Mouse (Mus musculus) CH12.LX (cell line): ENCODE measurements at regions not wholly inside any gene's neighbourhood (a gene's known extent, or its start where the extent isn't known, plus 50 kb on each side); places are given as distances from the start of the nearest gene placed in this dataset.

Experiments used
- DNase-seq: peaks from one replicate; pipeline ENCODE4 v3.0.0-alpha.2; 2013; ENCODE audit errors: extremely low read depth
- H3K27ac ChIP-seq: 2 replicates; pipeline ENCODE4 v1.5.1; 2012; ENCODE audit warnings: low read depth, mild to moderate bottlenecking, control low read depth, moderate library complexity; ENCODE audit not compliant: insufficient read depth
- H3K27me3 ChIP-seq: replicated peaks from 2 replicates; pipeline ENCODE3; 2012; ENCODE audit warnings: inconsistent platforms
- H3K36me3 ChIP-seq, 2 experiments: replicated peaks in 1 of 2; 2 replicates each; pipeline versions ENCODE3 to v1.6.1; 2012; ENCODE audit warnings: inconsistent platforms in 1 of 2, low read length in 1 of 2, mild to moderate bottlenecking in 1 of 2, mixed read lengths in 1 of 2, moderate library complexity in 1 of 2; ENCODE audit not compliant: control insufficient read depth in 1 of 2, insufficient read depth in 1 of 2
- H3K4me1 ChIP-seq, 2 experiments: 2 replicates each; pipeline ENCODE4 v1.6.1; 2012; ENCODE audit warnings: inconsistent platforms in 1 of 2, moderate library complexity in 1 of 2; ENCODE audit not compliant: insufficient read depth in 2 of 2, control insufficient read depth in 1 of 2
- H3K4me2 ChIP-seq: 2 replicates; pipeline ENCODE4 v1.6.1; 2012; ENCODE audit warnings: low read depth, mild to moderate bottlenecking, control low read depth; ENCODE audit not compliant: poor library complexity, insufficient read depth, severe bottlenecking
- H3K4me3 ChIP-seq, 3 experiments: fragments of 150-350 bp in 1 of 3; sonication (generic) in 1 of 3; replicated peaks in 1 of 3; 2 replicates each; pipeline versions ENCODE3 to v1.5.1; 2011 to 2012; ENCODE audit warnings: low read depth in 2 of 3, low read length in 2 of 3, mild to moderate bottlenecking in 2 of 3, moderate library complexity in 2 of 3, control low read depth in 1 of 3, improper control_type of control experiment in 1 of 3, inconsistent platforms in 1 of 3, mixed read lengths in 1 of 3; ENCODE audit not compliant: poor library complexity in 1 of 3
- H3K79me2 ChIP-seq: replicated peaks from 2 replicates; pipeline ENCODE4 v1.6.1; 2012; ENCODE audit warnings: mild to moderate bottlenecking, moderate library complexity; ENCODE audit not compliant: control insufficient read depth, poor library complexity, insufficient read depth, severe bottlenecking; ENCODE audit errors: extremely low read depth
- H3K9ac ChIP-seq: 2 replicates; pipeline ENCODE4 v1.6.1; 2012; ENCODE audit warnings: low read depth, mild to moderate bottlenecking, control low read depth, moderate library complexity; ENCODE audit not compliant: insufficient read depth
- H3K9me3 ChIP-seq: replicated peaks from 2 replicates; pipeline ENCODE3; 2012; ENCODE audit warnings: low read length, inconsistent platforms, mixed read lengths
- BHLHE40 ChIP-seq: IDR thresholded peaks from 2 replicates; pipeline ENCODE4 v1.6.1; 2011; ENCODE audit warnings: mild to moderate bottlenecking, low read depth, low read length, improper control_type of control experiment
- CTCF ChIP-seq, 2 experiments: IDR thresholded peaks in 1 of 2; conservative IDR thresholded peaks in 1 of 2; 2 replicates each; pipeline ENCODE4 v1.5.1; 2011 to 2012; ENCODE audit warnings: low read depth in 2 of 2, low read length in 2 of 2, improper control_type of control experiment in 1 of 2, inconsistent platforms in 1 of 2, mild to moderate bottlenecking in 1 of 2, moderate library complexity in 1 of 2
- EP300 ChIP-seq: IDR thresholded peaks from 2 replicates; pipeline ENCODE4 v1.6.1; 2011; ENCODE audit warnings: low read length, improper control_type of control experiment
- ETS1 ChIP-seq: conservative IDR thresholded peaks from 2 replicates; pipeline ENCODE4 v1.6.1; 2012; ENCODE audit warnings: low read depth, mild to moderate bottlenecking, inconsistent platforms, low read length, improper control_type of control experiment, moderate library complexity
- GABPA ChIP-seq: IDR thresholded peaks from 2 replicates; pipeline ENCODE4 v1.6.1; 2012; ENCODE audit warnings: low read depth, low read length, improper control_type of control experiment, inconsistent platforms; ENCODE audit not compliant: insufficient replicate concordance
- JUND ChIP-seq: conservative IDR thresholded peaks from 2 replicates; pipeline ENCODE4 v1.6.1; 2011; ENCODE audit warnings: low read depth, low read length, improper control_type of control experiment
- KAT2A ChIP-seq: IDR thresholded peaks from 2 replicates; pipeline ENCODE4 v1.6.1; 2012; ENCODE audit warnings: low read length, improper control_type of control experiment, inconsistent platforms; ENCODE audit not compliant: insufficient replicate concordance
- MAFK ChIP-seq: IDR thresholded peaks from 2 replicates; pipeline ENCODE4 v1.6.1; 2011; ENCODE audit warnings: low read length, improper control_type of control experiment; ENCODE audit not compliant: insufficient replicate concordance
- MEF2A ChIP-seq: IDR thresholded peaks from 2 replicates; pipeline ENCODE4 v1.6.1; 2014; ENCODE audit warnings: low read depth, mild to moderate bottlenecking, inconsistent platforms, low read length, improper control_type of control experiment, borderline replicate concordance
- MXI1 ChIP-seq: IDR thresholded peaks from 2 replicates; pipeline ENCODE4 v1.6.1; 2011; ENCODE audit warnings: mild to moderate bottlenecking, low read depth, low read length, improper control_type of control experiment
- MYC ChIP-seq: IDR thresholded peaks from 2 replicates; pipeline ENCODE4 v1.6.1; 2011; ENCODE audit warnings: low read depth, mild to moderate bottlenecking, improper control_type of control experiment, low read length
- POLR2AphosphoS2 ChIP-seq: IDR thresholded peaks from 2 replicates; pipeline ENCODE4 v1.6.1; 2011; ENCODE audit warnings: low read depth, low read length, improper control_type of control experiment
- RAD21 ChIP-seq: IDR thresholded peaks from 2 replicates; pipeline ENCODE4 v1.6.1; 2011; ENCODE audit warnings: low read depth, mild to moderate bottlenecking, low read length, improper control_type of control experiment, moderate library complexity
- SIN3A ChIP-seq: IDR thresholded peaks from 2 replicates; pipeline ENCODE4 v1.6.1; 2012; ENCODE audit warnings: low read length, improper control_type of control experiment, inconsistent platforms
- SMC3 ChIP-seq: IDR thresholded peaks from 2 replicates; pipeline ENCODE4 v1.6.1; 2011; ENCODE audit warnings: low read depth, low read length, improper control_type of control experiment
- TBP ChIP-seq: conservative IDR thresholded peaks from 2 replicates; pipeline ENCODE4 v1.6.1; 2011; ENCODE audit warnings: low read depth, low read length, improper control_type of control experiment
- USF1 ChIP-seq: IDR thresholded peaks from 2 replicates; pipeline ENCODE4 v1.6.1; 2014; ENCODE audit warnings: low read depth, mild to moderate bottlenecking, inconsistent platforms, low read length, improper control_type of control experiment
- ZC3H11A ChIP-seq: IDR thresholded peaks from 2 replicates; pipeline ENCODE4 v1.6.1; 2012; ENCODE audit warnings: low read depth, mild to moderate bottlenecking, inconsistent platforms, low read length, improper control_type of control experiment
- dilution Hi-C: fragments of 300-500 bp; cut with MboI; formaldehyde crosslinking; loops from 2 replicates; pipeline ENCODE4 v1.14.3; 2020; ENCODE audit warnings: low sequenced_read_pairs; ENCODE audit not compliant: extremely low pct_unique_long_range_greater_than_20kb, extremely low pct_ligation_motif_present
- in situ Hi-C: fragments of 300-500 bp; cut with MboI; formaldehyde crosslinking; loops from 3 replicates; pipeline ENCODE4 v1.14.3; 2019; ENCODE audit warnings: low sequenced_read_pairs, low pct_ligation_motif_present, low pct_unique_long_range_greater_than_20kb, mixed read lengths

GRCm38 (mm10) chr9:84461441-84461840 lies 536.5 kb downstream of the Bckdhb start:
- in situ Hi-C loops (no loop called here), dilution Hi-C loops (no loop called here)
- no peaks in the 10 kb centered on the region for H3K27me3 ChIP-seq
- no peak overlapping the region for H3K9ac ChIP-seq
- TF ChIP-seq MXI1 (no peak), EP300 (no peak), TBP (no peak), USF1 (no peak), ETS1 (no peak), GABPA (no peak), JUND (no peak), POLR2AphosphoS2 (no peak), BHLHE40 (no peak), KAT2A (no peak), MAFK (no peak), ZC3H11A (no peak)
- H3K4me1 ChIP-seq, result no peaks in the 10 kb centered on the region
- H3K36me3 ChIP-seq, result no peaks in the 10 kb centered on the region
- no peak overlapping the region for H3K27ac ChIP-seq
- H3K79me2 ChIP-seq, result no peaks in the 10 kb centered on the region
- DNase-seq, result no peak
- H3K9me3 ChIP-seq, result no peaks in the 10 kb centered on the region
- no peak overlapping the region for H3K4me2 ChIP-seq
- H3K4me3 ChIP-seq, result no peak overlapping the region

GRCm38 (mm10) chr9:84466741-84467140 lies 541.8 kb downstream of the Bckdhb start:
- H3K36me3 ChIP-seq, result no peaks in the 10 kb centered on the region
- no peak overlapping the region for H3K9ac ChIP-seq
- in situ Hi-C loops (no loop called here), dilution Hi-C loops (no loop called here)
- peak; percentile 59 for DNase-seq
- no peaks in the 10 kb centered on the region for H3K27me3 ChIP-seq
- TF ChIP-seq SMC3 (peak; percentile 67), SIN3A (no peak), MYC (no peak), RAD21 (peak; percentile 82), CTCF (conservative IDR thresholded peaks at IDR 0.05 in 1 of 2, IDR thresholded peaks at IDR 0.05 in 1 of 2; ENCODE audit: low read depth in 2 of 2, low read length in 2 of 2) (peak in 1 of 2 experiments; percentile 73; a peak in 2 of 4 replicates), MEF2A (peak; percentile 56; the same call in 1 of the 2 replicates), KAT2A (no peak)
- no peak overlapping the region for H3K27ac ChIP-seq
- no peaks in the 10 kb centered on the region for H3K79me2 ChIP-seq
- H3K4me1 ChIP-seq, result no peaks in the 10 kb centered on the region
- no peaks in the 10 kb centered on the region for H3K9me3 ChIP-seq
- no peak overlapping the region for H3K4me3 ChIP-seq
- no peak overlapping the region for H3K4me2 ChIP-seq
